Comparison of ENCODE assay signal across 8 mouse cellular contexts in genomic region chr7:31176886-31177763, GRCm38 (mm10). TPM values are rescaled to one million over a fixed set of nuclear protein-coding genes. Genes with fewer than 3 reads are reported as not detected.
DNase-seq lines count a peak whose midpoint lies in the region; ATAC-seq lines count a peak whose summit lies in the region.

No protein-coding gene starts in this region.

- H3K27me3 ChIP-seq in intestine, embryonic 14.5 days (replicated peaks; ENCODE audit: control insufficient read depth, insufficient read depth, low read length) = peaks cover 8% of the 10 kb centered on the region

- H3K4me2 ChIP-seq in intestine, embryonic 14.5 days (ENCODE audit: low read length) = peak overlapping the region; percentile 32

- peak; percentile 72 for DNase-seq in 3T3-L1 (ENCODE audit: low read depth, low spot score)
- DNase-seq in adrenal gland, adult 8-10 months = peak; percentile 24
- DNase-seq in embryo, embryonic 11 days = peak; percentile 77
- peak; percentile 35 to 69 for DNase-seq in gastrocnemius, postnatal 36 days
- peak; percentile 91 for DNase-seq in intestine, embryonic 14.5 days (ENCODE audit: low spot score)
- peak; percentile 79 for DNase-seq in left cerebral cortex, postnatal 25 days (ENCODE audit: low spot score in 2 of 2)
- DNase-seq in mesoderm, embryonic 11.5 days (ENCODE audit: low read depth, low spot score) = peak; percentile 77
- DNase-seq in right cerebral cortex, postnatal 4 days = peak; percentile 73

- no peak overlapping the region for H3K9ac ChIP-seq in intestine, embryonic 14.5 days (ENCODE audit: low read length)

- intact Hi-C loops in gastrocnemius, postnatal 36 days (cut with DNase I) = loop anchor here (2.0 kb wide), 1 partner anchor 44 kb away; no protein-coding TSS in a partner anchor
- intact Hi-C loops in left cerebral cortex, postnatal 25 days (cut with DNase I) = loop anchor here (2.0 kb wide), 1 partner anchor 38 kb away; no protein-coding TSS in a partner anchor

- no peaks in the 10 kb centered on the region for H3K36me3 ChIP-seq in intestine, embryonic 14.5 days (ENCODE audit: control insufficient read depth, insufficient read depth, low read length)

- whole genome bisulfite sequencing in intestine, embryonic 14.5 days = 24% methylated on average over 22 of the region's 22 CpGs

- H3K4me3 ChIP-seq in intestine, embryonic 14.5 days (ENCODE audit: low read depth, low read length) = peak overlapping the region; percentile 13; the same call in 1 of the 2 replicates

- ATAC-seq in intestine, embryonic 14.5 days (replicated peaks; ENCODE audit: low FRiP score, low TSS enrichment, low read depth) = peak; percentile 83

- H3K4me1 ChIP-seq in intestine, embryonic 14.5 days (replicated peaks; ENCODE audit: control insufficient read depth, insufficient read depth, low read length) = no peaks in the 10 kb centered on the region

- no peak overlapping the region for H3K27ac ChIP-seq in intestine, embryonic 14.5 days (ENCODE audit: low read depth)

- no peaks in the 10 kb centered on the region for H3K9me3 ChIP-seq in intestine, embryonic 14.5 days (ENCODE audit: control insufficient read depth, low read length)

RNA-seq across cellular contexts. Expression of gene Gramd1a, which starts 21.4 kb away (rescaled TPM):
- 10 to 100 TPM; 37.7 to 65.1 (median 55.4) TPM for total RNA-seq in adrenal gland, adult 8-10 months (2022)
- total RNA-seq in gastrocnemius, postnatal 36 days (2021) = 10 to 100 TPM; 36.2 to 45.2 TPM
- polyA plus RNA-seq in intestine, embryonic 14.5 days (2014; fragmentation: Nextera tagmentation; extraction: Ambion mirVana) = 54.2 and 66.2 TPM in 2 replicates
- 100 to 1,000 TPM; 108 to 110 TPM for total RNA-seq in left cerebral cortex, postnatal 25 days (2021)

RNA-seq across cellular contexts. Expression of gene Scn1b, which starts 50.3 kb away (rescaled TPM):
- total RNA-seq in adrenal gland, adult 8-10 months (2022) = 10 to 100 TPM; 14.2 to 27.2 (median 18.9) TPM
- total RNA-seq in gastrocnemius, postnatal 36 days (2021) = 100 to 1,000 TPM; 835 to 915 TPM
- 0.99 and 2.4 TPM in 2 replicates for polyA plus RNA-seq in intestine, embryonic 14.5 days (2014; fragmentation: Nextera tagmentation; extraction: Ambion mirVana)
- total RNA-seq in left cerebral cortex, postnatal 25 days (2021) = 100 to 1,000 TPM; 616 to 649 TPM

Comparison
In these comparisons a context has a peak if more than half of its experiments do, and no peak if none do; other contexts are left out.
1. DNase-seq: peak in every context shown above with its lines; median percentile 91 in intestine, embryonic 14.5 days; 79 in left cerebral cortex, postnatal 25 days; 77 in embryo, embryonic 11 days; 77 in mesoderm, embryonic 11.5 days; 73 in right cerebral cortex, postnatal 4 days; 72 in 3T3-L1; 52 in gastrocnemius, postnatal 36 days; 24 in adrenal gland, adult 8-10 months.
2. RNA of gene Scn1b, which starts 50.3 kb away (total RNA-seq): 835 to 915 TPM in gastrocnemius, postnatal 36 days and 616 to 649 TPM in left cerebral cortex, postnatal 25 days; 14.2 to 27.2 TPM in adrenal gland, adult 8-10 months; every median in the first group is over 10 times any median in the second.